Mouse (Mus musculus) forebrain, embryonic 13.5 days (tissue): ENCODE measurements around the gene Fam102a. TPM values are rescaled to one million over a fixed set of nuclear protein-coding genes. Genes with fewer than 3 reads are reported as not detected.

ENCODE experiments used
- ATAC-seq: fragments of 200-750 bp; cut with Nextera tagmentation; 2 replicates; pipeline ENCODE4 v1.8.0; 2017
- H3K27ac ChIP-seq: fragments of 300-500 bp; sonication (generic); 2 replicates; pipeline ENCODE4 v1.5.1; 2015; ENCODE audit warnings: inconsistent platforms, mild to moderate bottlenecking, moderate library complexity
- H3K27me3 ChIP-seq: fragments of 300-500 bp; sonication (generic); 2 replicates; pipeline ENCODE4 v1.6.1; 2015; ENCODE audit warnings: mild to moderate bottlenecking, inconsistent platforms
- H3K36me3 ChIP-seq: fragments of 300-500 bp; sonication (generic); 2 replicates; pipeline ENCODE4 v1.6.1; 2015; ENCODE audit warnings: mild to moderate bottlenecking, inconsistent platforms; ENCODE audit not compliant: poor library complexity, severe bottlenecking
- H3K4me1 ChIP-seq: fragments of 300-500 bp; sonication (generic); 2 replicates; pipeline ENCODE4 v1.6.1; 2015; ENCODE audit warnings: inconsistent platforms
- H3K4me2 ChIP-seq: fragments of 300-500 bp; sonication (generic); 2 replicates; pipeline ENCODE4 v1.6.1; 2015; ENCODE audit warnings: inconsistent platforms, mild to moderate bottlenecking, moderate library complexity
- H3K4me3 ChIP-seq: fragments of 300-500 bp; sonication (generic); 2 replicates; pipeline ENCODE4 v1.5.1; 2015; ENCODE audit warnings: mild to moderate bottlenecking, inconsistent platforms
- H3K9ac ChIP-seq: fragments of 300-500 bp; sonication (generic); 2 replicates; pipeline ENCODE4 v1.6.1; 2015; ENCODE audit warnings: mild to moderate bottlenecking, inconsistent platforms
- H3K9me3 ChIP-seq: fragments of 300-500 bp; sonication (generic); replicated peaks from 2 replicates; pipeline ENCODE4 v1.6.1; 2016; ENCODE audit warnings: inconsistent platforms
- WGBS: fragments of 180-500 bp; shearing (Covaris S2); methylation state at CpG from one replicate; pipeline ENCODE4 v1.1.7; 2015; 5-methylcytosine and 5-hydroxymethylcytosine counted together
- polyA plus RNA-seq: library from polyadenylated mRNA; unstranded; fragments of >200 nt; fragmentation: Nextera tagmentation; extraction: Ambion mirVana; gene quantifications from 2 replicates; pipeline ENCODE4 v1.2.1, GENCODE M21; 2015

Gene Fam102a
- polyA plus RNA-seq, 1 experiment from 2014 or later: 4.5 TPM

DNA sequence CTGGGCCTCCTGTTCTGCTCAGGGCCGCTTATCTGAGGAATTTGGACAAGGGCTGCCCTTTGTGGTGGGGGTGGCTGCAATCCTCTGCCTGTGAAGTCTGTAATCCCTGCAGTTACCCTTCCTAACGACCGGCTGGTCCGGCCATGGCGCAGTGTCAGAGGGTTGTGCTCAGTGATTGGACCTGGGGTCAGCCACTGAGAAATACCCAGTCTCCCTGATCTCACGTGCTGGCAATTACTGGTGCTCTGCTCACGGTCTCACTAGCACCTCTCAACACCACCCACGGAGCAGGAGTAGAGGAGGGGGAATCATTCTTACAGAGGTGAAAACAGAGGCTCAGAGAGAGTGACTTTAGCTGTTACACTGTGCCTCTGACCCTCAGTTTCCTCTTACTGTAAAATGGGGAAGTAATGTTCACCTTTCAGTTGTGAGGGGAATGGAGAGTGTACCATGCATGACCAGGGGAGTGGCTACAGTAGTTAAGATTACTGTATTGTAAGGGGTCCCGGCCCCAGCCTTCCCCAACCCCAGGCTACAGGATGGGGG lies 2.3 kb downstream of the Fam102a start:
- Histone ChIP-seq H3K36me3 (no peaks in the 10 kb centered on the region), H3K9ac (peak overlapping the region; percentile 92), H3K27me3 (no peaks in the 10 kb centered on the region), H3K9me3 (no peaks in the 10 kb centered on the region), H3K27ac (no peak overlapping the region), H3K4me3 (peak overlapping the region; percentile 93), H3K4me2 (peak overlapping the region; percentile 84), H3K4me1 (peaks cover 57% of the 10 kb centered on the region)
- ATAC-seq: no peak
- WGBS: 11% methylated on average over 9 of the region's 9 CpGs

DNA sequence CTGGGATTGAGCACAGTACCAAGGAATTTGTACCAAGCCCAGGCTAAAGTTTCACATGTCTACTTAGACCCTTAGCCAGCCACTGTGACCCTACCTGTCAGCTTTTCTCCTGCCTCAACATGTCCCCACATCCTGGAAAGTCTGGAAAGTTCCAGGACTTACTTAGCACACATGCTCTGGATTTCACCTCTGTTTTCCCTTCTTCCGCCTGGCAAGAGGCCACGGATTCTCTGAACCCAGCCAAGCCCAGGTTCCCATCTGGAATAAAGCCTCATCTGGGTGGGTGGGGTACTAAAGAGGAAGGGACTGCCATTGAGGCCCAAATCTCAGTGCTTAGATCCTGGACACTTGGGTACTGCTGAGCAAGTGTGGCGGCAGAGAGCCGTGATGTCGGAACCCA lies 2.8 kb downstream of the Fam102a start:
- peak overlapping the region; percentile 92; the same call in 1 of the 2 replicates for H3K9ac ChIP-seq
- H3K4me2 ChIP-seq: peak overlapping the region; percentile 84
- H3K4me1 ChIP-seq: peaks cover 60% of the 10 kb centered on the region
- 80% methylated on average over 5 of the region's 5 CpGs for WGBS
- H3K27ac ChIP-seq: no peak overlapping the region
- H3K36me3 ChIP-seq: no peaks in the 10 kb centered on the region
- no peak for ATAC-seq
- no peaks in the 10 kb centered on the region for H3K27me3 ChIP-seq
- H3K9me3 ChIP-seq: no peaks in the 10 kb centered on the region
- H3K4me3 ChIP-seq: peak overlapping the region; percentile 93; the same call in 1 of the 2 replicates

DNA sequence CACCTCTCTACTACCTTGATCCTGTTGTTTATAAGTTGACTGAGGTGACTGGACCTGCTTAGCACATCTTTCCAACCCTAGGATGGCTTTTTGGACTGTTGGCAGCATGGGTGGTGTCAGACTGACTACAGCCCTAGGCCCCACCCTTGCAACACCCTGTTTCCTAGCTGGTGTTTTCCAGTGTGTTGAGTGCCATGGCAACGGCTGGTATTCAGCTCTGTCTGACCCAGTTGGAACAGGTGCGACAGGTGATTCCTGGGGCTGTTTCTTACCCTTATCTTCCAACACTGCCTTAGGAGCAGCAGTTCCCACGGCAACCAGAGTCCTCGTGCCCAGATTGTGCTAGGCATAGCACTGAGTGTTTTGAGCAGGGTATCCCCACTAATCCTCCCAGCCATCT lies 3.3 kb downstream of the Fam102a start:
- ATAC-seq: no peak
- no peak overlapping the region; the same call in 1 of the 2 replicates for H3K4me3 ChIP-seq
- peak overlapping the region; percentile 26; the same call in 1 of the 2 replicates for H3K9ac ChIP-seq

GRCm38 (mm10) chr2:32539452-32539981 lies 4.4 kb downstream of the Fam102a start:
- Histone ChIP-seq H3K4me3 (no peak overlapping the region), H3K9me3 (no peaks in the 10 kb centered on the region), H3K9ac (no peak overlapping the region), H3K27me3 (no peaks in the 10 kb centered on the region), H3K27ac (no peak overlapping the region), H3K4me2 (0 out of 2 replicates have a peak overlapping the region, but pooled peaks have one; percentile 1), H3K36me3 (no peaks in the 10 kb centered on the region), H3K4me1 (peaks cover 51% of the 10 kb centered on the region)
- ATAC-seq: no peak
- WGBS: 82% methylated on average over 14 of the region's 14 CpGs

More for the DNA sequence above, 3.3 kb downstream of the Fam102a start:
- Histone ChIP-seq H3K4me2 (peak overlapping the region; percentile 84), H3K4me1 (peaks cover 61% of the 10 kb centered on the region), H3K27me3 (no peaks in the 10 kb centered on the region), H3K36me3 (no peaks in the 10 kb centered on the region), H3K27ac (no peak overlapping the region), H3K9me3 (no peaks in the 10 kb centered on the region)
- 65% methylated on average over 4 of the region's 4 CpGs for WGBS

DNA sequence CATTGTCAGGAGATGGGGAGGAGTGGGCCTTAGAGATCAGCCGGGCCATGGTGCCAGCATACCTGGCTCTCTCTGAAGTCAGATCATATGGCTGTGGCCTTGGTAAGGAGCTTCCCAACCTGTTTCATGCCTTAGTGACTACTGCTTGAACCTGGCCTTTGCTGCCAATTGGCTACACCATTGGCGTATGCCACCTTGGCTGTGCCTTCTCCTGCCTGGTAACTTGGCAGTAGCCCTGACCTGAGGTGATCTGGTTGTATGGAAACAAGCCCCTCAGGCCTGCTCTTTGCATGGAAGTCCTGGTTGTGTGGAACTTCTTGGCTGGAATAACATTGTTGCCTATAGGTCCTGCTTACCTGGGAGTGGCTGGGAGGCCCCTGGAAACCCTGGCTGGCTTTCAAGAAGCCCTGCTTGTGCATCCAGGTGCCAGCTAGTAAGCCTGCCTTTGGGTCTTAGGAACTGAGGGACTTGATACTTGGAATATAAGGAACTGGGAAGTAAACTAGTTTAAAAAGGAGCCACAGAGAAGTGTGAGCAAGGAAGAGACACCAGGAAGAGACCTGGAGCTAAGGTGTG lies 6.3 kb downstream of the Fam102a start:
- 94% methylated on average over 2 of the region's 2 CpGs for WGBS
- Histone ChIP-seq H3K4me1 (peaks cover 42% of the 10 kb centered on the region), H3K9ac (no peak overlapping the region), H3K36me3 (no peaks in the 10 kb centered on the region), H3K9me3 (no peaks in the 10 kb centered on the region), H3K27me3 (no peaks in the 10 kb centered on the region), H3K4me2 (no peak overlapping the region), H3K4me3 (no peak overlapping the region), H3K27ac (no peak overlapping the region)
- ATAC-seq: no peak

GRCm38 (mm10) chr2:32541986-32542573 lies 6.9 kb downstream of the Fam102a start:
- H3K4me3 ChIP-seq: no peak overlapping the region
- no peaks in the 10 kb centered on the region for H3K27me3 ChIP-seq
- H3K9ac ChIP-seq: no peak overlapping the region
- H3K9me3 ChIP-seq: no peaks in the 10 kb centered on the region
- H3K36me3 ChIP-seq: no peaks in the 10 kb centered on the region
- no peak overlapping the region for H3K27ac ChIP-seq
- no peak for ATAC-seq
- 92% methylated on average over 4 of the region's 4 CpGs for WGBS
- no peak overlapping the region for H3K4me2 ChIP-seq
- peaks cover 35% of the 10 kb centered on the region for H3K4me1 ChIP-seq

DNA sequence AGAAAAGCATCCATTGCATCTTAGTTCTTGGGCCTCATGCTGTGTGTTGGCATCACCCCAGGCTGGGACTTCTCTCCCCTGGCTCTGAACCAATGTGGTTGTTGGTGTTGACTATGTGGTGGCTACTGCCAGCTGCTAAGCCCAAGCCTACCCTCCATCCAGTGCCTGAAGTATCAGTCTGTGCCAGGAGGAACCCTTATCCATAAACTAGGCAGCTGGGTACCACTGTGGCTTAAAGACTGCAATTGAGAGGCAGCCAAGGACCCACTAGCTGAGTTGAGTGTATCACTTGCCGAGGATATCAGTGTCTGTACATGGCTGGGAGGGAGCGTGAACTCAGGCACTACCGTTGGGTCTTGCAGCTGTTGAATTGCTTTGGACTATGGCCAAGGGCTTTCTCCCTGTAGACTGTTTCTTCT lies 7.9 kb downstream of the Fam102a start:
- H3K36me3 ChIP-seq: no peaks in the 10 kb centered on the region
- no peak overlapping the region for H3K27ac ChIP-seq
- no peak overlapping the region for H3K4me2 ChIP-seq
- H3K27me3 ChIP-seq: no peaks in the 10 kb centered on the region
- no peak overlapping the region for H3K4me3 ChIP-seq
- H3K4me1 ChIP-seq: peaks cover 26% of the 10 kb centered on the region
- H3K9ac ChIP-seq: no peak overlapping the region
- H3K9me3 ChIP-seq: no peaks in the 10 kb centered on the region
- no peak for ATAC-seq
- WGBS: 94% methylated on average over 3 of the region's 3 CpGs

DNA sequence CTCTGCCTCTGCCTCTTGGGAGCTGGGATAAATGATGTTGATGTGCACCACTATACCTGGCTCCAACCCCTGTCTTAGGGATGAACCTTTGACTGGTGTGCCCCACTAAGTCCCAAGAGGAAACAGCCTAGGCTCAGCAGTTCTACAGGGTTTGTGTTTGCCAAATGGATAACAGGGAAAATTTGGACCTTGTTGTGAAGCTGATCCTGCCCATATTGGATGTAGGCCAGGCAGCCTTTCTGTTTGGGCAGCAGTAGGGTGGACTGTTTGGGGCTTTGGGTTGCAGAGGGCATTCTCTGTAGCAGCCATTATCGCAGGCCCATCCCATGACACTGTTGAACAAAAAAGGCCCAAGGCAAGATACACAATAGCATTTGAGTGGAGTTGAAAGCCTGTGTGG lies 11.8 kb downstream of the Fam102a start:
- Histone ChIP-seq H3K27ac (no peak overlapping the region), H3K4me3 (no peak overlapping the region), H3K4me2 (no peak overlapping the region), H3K27me3 (no peaks in the 10 kb centered on the region), H3K9me3 (no peaks in the 10 kb centered on the region), H3K36me3 (no peaks in the 10 kb centered on the region), H3K9ac (no peak overlapping the region), H3K4me1 (peaks cover 4% of the 10 kb centered on the region; the same call in 1 of the 2 replicates)
- ATAC-seq: no peak
- 76% methylated on average over 1 of the region's 1 CpGs for WGBS

- Histone ChIP-seq H3K27me3 (no peaks in the 10 kb centered on the region), H3K9me3 (no peaks in the 10 kb centered on the region), H3K27ac (no peak overlapping the region), H3K9ac (no peak overlapping the region), H3K4me2 (no peak overlapping the region), H3K4me1 (peaks cover 4% of the 10 kb centered on the region; the same call in 1 of the 2 replicates), H3K36me3 (no peaks in the 10 kb centered on the region), H3K4me3 (no peak overlapping the region)
- 96% methylated on average over 5 of the region's 5 CpGs for WGBS
- no peak for ATAC-seq
Observed at GRCm38 (mm10) chr2:32547380-32547779, 12.2 kb downstream of the Fam102a start.

DNA sequence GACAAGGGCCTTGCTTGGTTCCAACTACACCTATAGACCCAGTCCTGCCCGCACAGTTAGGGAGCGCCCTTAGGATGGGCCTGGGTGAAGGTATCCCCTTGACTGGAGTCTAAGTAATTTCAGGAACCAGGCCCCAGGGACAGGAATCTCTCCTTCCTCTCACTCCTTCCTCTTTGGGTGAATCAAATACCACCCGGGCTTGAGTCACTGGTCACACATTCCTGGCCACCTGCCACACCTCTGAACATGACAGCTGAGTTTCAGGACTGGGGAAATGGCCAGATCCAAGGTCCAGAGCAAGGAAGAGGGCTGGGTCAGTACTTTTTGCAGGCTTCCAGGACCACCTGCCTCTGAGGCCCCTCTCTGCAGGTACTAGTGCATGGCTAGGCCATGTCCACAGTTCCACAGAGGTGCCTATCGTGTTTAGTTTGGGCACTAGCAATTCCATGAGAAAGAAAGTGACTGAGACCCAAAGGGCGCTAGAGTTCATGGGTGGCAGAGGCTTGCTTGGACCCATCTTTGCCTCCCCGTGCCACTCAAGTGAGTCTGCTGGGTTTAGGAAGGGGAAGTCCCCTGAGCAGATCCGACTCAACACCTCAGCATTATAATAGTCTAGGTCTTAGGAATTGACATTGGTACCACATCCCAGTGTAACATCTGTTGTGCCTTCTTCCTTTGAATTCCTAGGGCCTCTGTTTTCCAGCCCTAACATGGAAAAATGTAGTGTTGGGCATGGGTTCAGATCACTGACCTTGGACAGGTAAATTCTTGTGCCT lies 13.0 kb downstream of the Fam102a start:
- Histone ChIP-seq H3K9me3 (no peaks in the 10 kb centered on the region), H3K27ac (no peak overlapping the region), H3K4me3 (no peak overlapping the region), H3K4me2 (no peak overlapping the region), H3K9ac (no peak overlapping the region), H3K27me3 (no peaks in the 10 kb centered on the region), H3K4me1 (no peaks in the 10 kb centered on the region), H3K36me3 (no peaks in the 10 kb centered on the region)
- 93% methylated on average over 7 of the region's 7 CpGs for WGBS
- no peak for ATAC-seq

DNA sequence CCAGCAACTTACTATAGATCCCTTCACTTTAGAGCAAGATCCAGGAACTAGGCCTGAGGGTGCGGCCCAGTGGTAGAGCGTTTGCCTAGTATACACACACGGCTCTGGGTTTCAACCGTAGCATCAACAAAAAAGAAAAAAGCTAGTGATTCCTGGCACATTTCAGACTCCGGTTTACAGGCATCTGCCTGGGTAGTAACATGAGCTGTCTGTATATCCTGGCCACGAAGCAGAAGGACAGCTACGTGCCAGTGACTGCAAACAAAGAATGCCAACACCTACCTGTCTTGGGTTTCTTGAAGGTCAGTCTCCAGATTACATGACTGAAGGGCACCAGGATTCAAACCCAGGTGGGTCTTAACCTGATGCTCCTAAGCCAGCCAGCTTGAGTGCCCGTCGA lies 14.0 kb downstream of the Fam102a start:
- H3K9me3 ChIP-seq: no peaks in the 10 kb centered on the region
- 94% methylated on average over 9 of the region's 9 CpGs for WGBS
- H3K27me3 ChIP-seq: no peaks in the 10 kb centered on the region
- H3K4me1 ChIP-seq: no peaks in the 10 kb centered on the region
- no peak for ATAC-seq
- no peak overlapping the region for H3K4me2 ChIP-seq
- no peak overlapping the region for H3K9ac ChIP-seq
- no peaks in the 10 kb centered on the region for H3K36me3 ChIP-seq
- no peak overlapping the region for H3K4me3 ChIP-seq
- H3K27ac ChIP-seq: no peak overlapping the region

GRCm38 (mm10) chr2:32549764-32550163 lies 14.6 kb downstream of the Fam102a start:
- no peaks in the 10 kb centered on the region for H3K27me3 ChIP-seq
- 0 out of 2 replicates have a peak overlapping the region, but pooled peaks have one; percentile 14 for H3K9ac ChIP-seq
- no peaks in the 10 kb centered on the region for H3K4me1 ChIP-seq
- H3K4me2 ChIP-seq: no peak overlapping the region
- WGBS: 85% methylated on average over 6 of the region's 6 CpGs
- ATAC-seq: no peak
- no peak overlapping the region for H3K4me3 ChIP-seq
- H3K9me3 ChIP-seq: no peaks in the 10 kb centered on the region
- no peak overlapping the region for H3K27ac ChIP-seq
- no peaks in the 10 kb centered on the region for H3K36me3 ChIP-seq
